Mouse (Mus musculus) lung, adult 2 months (tissue): Measurements from ENCODE around the gene Frrs1l. TPM values are rescaled to one million over a fixed set of nuclear protein-coding genes. Genes with fewer than 3 reads are reported as not detected.

ENCODE experiments used
- DNase-seq: peaks from one replicate; pipeline ENCODE4 v3.0.0; 2022
- H3K4me1 ChIP-seq: fragments of 200-500 bp; 2 replicates; pipeline ENCODE4 v1.6.1; 2011; ENCODE audit warnings: low read length; ENCODE audit not compliant: control insufficient read depth, insufficient read depth
- H3K4me3 ChIP-seq: fragments of 200-500 bp; replicated peaks from 2 replicates; pipeline ENCODE3; 2011; ENCODE audit warnings: low read depth, mild to moderate bottlenecking, control low read depth, low read length; ENCODE audit errors: extremely low read depth
- CTCF ChIP-seq: fragments of 200-500 bp; IDR thresholded peaks from 2 replicates; pipeline ENCODE4 v1.5.1; 2011; ENCODE audit warnings: mild to moderate bottlenecking, low read length, control low read depth; ENCODE audit not compliant: insufficient read depth
- POLR2A ChIP-seq: fragments of 200-500 bp; IDR thresholded peaks from 2 replicates; pipeline ENCODE4 v1.6.1; 2011; ENCODE audit warnings: low read depth, mild to moderate bottlenecking, control low read depth, low read length, borderline replicate concordance; ENCODE audit errors: extremely low read depth
- WGBS: fragments of 180-500 bp; shearing (Covaris S2); methylation state at CpG from one replicate; pipeline ENCODE4 v1.1.7; 2018; 5-methylcytosine and 5-hydroxymethylcytosine counted together
- polyA plus RNA-seq: library from polyadenylated mRNA; depleted of rRNA; stranded (reverse); fragments of >200 nt; gene quantifications from 2 replicates; pipeline ENCODE4 v1.2.3, GENCODE M21; 2012

Gene Frrs1l
- polyA plus RNA-seq, 1 experiment: 0.04 TPM

GRCm38 (mm10) chr4:56991951-56992350 is 1.8 kb upstream of the Frrs1l start:
- 67% methylated on average over 2 of the region's 2 CpGs for WGBS
- H3K4me3 ChIP-seq: no peak overlapping the region
- no peak for TF ChIP-seq POLR2A
- no peak for TF ChIP-seq CTCF
- no peak for DNase-seq
- no peaks in the 10 kb centered on the region for H3K4me1 ChIP-seq

- Histone ChIP-seq H3K4me3 (no peak overlapping the region), H3K4me1 (no peaks in the 10 kb centered on the region)
- DNase-seq: no peak
- no peak for TF ChIP-seq POLR2A
- no peak for TF ChIP-seq CTCF
- 8% methylated on average over 45 of the region's 45 CpGs for WGBS
These were observed 568 bp downstream of the Frrs1l start for GRCm38 (mm10) chr4:56989431-56990214.

GRCm38 (mm10) chr4:56965586-56966179 is 24.5 kb downstream of the Frrs1l start:
- DNase-seq: no peak
- TF ChIP-seq POLR2A: no peak
- no peak for TF ChIP-seq CTCF
- no peak overlapping the region for H3K4me3 ChIP-seq
- WGBS: 49% methylated on average over 7 of the region's 7 CpGs
- peaks cover 2% of the 10 kb centered on the region for H3K4me1 ChIP-seq

- no peak for DNase-seq
- WGBS: 91% methylated on average over 6 of the region's 6 CpGs
- Histone ChIP-seq H3K4me1 (peaks cover 2% of the 10 kb centered on the region), H3K4me3 (no peak overlapping the region)
- TF ChIP-seq CTCF (no peak), POLR2A (no peak)
These were observed 26.5 kb downstream of the Frrs1l start for GRCm38 (mm10) chr4:56963687-56964086.

- TF ChIP-seq POLR2A (no peak), CTCF (no peak)
- Histone ChIP-seq H3K4me1 (peaks cover 2% of the 10 kb centered on the region), H3K4me3 (no peak overlapping the region)
- WGBS: 66% methylated on average over 12 of the region's 12 CpGs
- no peak for DNase-seq
These were observed 28.8 kb downstream of the Frrs1l start for GRCm38 (mm10) chr4:56961320-56961925.

- no peak for TF ChIP-seq CTCF
- TF ChIP-seq POLR2A: no peak
- Histone ChIP-seq H3K4me3 (no peak overlapping the region), H3K4me1 (peaks cover 2% of the 10 kb centered on the region)
- no peak for DNase-seq
- WGBS: 31% methylated on average over 9 of the region's 9 CpGs
These were observed 32.7 kb downstream of the Frrs1l start for GRCm38 (mm10) chr4:56957518-56957917.

- TF ChIP-seq POLR2A (no peak), CTCF (no peak)
- Histone ChIP-seq H3K4me1 (no peaks in the 10 kb centered on the region), H3K4me3 (no peak overlapping the region)
- no peak for DNase-seq
- 58% methylated on average over 6 of the region's 6 CpGs for WGBS
These were observed 37.0 kb downstream of the Frrs1l start for GRCm38 (mm10) chr4:56953235-56953634.

- WGBS: 88% methylated on average over 3 of the region's 3 CpGs
- no peak overlapping the region for H3K4me3 ChIP-seq
- no peaks in the 10 kb centered on the region for H3K4me1 ChIP-seq
- DNase-seq: no peak
- TF ChIP-seq CTCF (no peak), POLR2A (no peak)
These were observed 38.5 kb downstream of the Frrs1l start for GRCm38 (mm10) chr4:56951701-56952100.

GRCm38 (mm10) chr4:56949494-56949893 is 40.7 kb downstream of the Frrs1l start:
- no peaks in the 10 kb centered on the region for H3K4me1 ChIP-seq
- no peak overlapping the region for H3K4me3 ChIP-seq
- TF ChIP-seq POLR2A: no peak
- no peak for TF ChIP-seq CTCF
- WGBS: 43% methylated on average over 6 of the region's 6 CpGs
- DNase-seq: no peak
